Mouse (Mus musculus): ENCODE results near the gene Tctex1d2.

GRCm38 (mm10) chr16:32386826-32387225 lies 32.7 kb upstream of the Tctex1d2 start:
- no peak for TF ChIP-seq POLR2A (IDR thresholded peaks at IDR 0.05; ENCODE audit: low read depth, low read length)
- no peak for TF ChIP-seq CTCF (IDR thresholded peaks at IDR 0.05; ENCODE audit: extremely low read depth, insufficient read length, insufficient replicate concordance, low read depth, low read length)

Measured in small intestine, adult 2 months (tissue).